Mouse (Mus musculus): ENCODE results near the gene Eri3. TPM values are rescaled to one million over a fixed set of nuclear protein-coding genes. Genes with fewer than 3 reads are reported as not detected.

The Eri3 gene
- polyA plus RNA-seq, 1 experiment from 2014 or later: 146 TPM

DNA sequence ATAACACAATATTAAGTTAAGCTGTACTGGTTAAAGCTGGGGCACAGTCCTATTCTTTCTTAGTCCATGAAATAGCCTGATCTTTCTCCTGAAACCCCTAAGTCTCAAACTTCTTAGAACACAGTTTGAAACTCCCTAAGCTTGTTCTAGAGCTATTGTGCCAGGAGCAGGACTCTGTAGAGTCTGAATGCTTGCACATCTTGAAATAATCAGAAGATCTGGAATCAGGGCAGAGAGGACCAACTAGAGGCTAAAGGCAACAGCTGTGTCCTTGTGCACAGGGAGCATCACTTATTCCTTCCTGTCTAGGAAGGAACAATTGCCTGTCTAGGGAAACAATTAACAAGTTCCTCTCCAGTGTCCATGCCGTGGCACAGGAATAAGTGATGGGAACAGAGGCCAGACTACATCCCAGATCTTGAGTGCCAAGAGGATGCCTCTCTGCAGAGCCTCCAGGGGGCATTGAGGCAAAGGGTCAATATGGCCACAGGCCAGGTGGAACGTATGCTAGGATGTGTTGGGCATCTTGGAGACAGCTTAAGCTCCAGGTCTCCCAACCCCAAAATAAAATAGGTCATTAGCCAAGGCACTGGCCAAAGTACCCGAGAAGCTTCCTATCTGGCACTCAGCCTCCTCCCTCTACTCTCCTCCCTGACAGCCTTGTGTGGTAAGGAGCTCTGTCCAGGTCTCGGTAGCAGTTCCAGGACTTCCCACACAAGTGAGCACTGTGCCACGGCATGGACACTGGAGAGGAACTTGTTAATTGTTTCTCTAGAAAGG, 56.9 kb downstream of the Eri3 start:
- Histone ChIP-seq H3K27me3 (ENCODE audit: control insufficient read depth, insufficient read depth, low read length) (no peaks in the 10 kb centered on the region), H3K4me3 (ENCODE audit: low read depth, low read length) (no peak overlapping the region), H3K36me3 (ENCODE audit: control insufficient read depth, insufficient read depth, low read length) (no peaks in the 10 kb centered on the region), H3K9me3 (ENCODE audit: control insufficient read depth, low read length) (no peaks in the 10 kb centered on the region), H3K4me1 (replicated peaks; ENCODE audit: control insufficient read depth, insufficient read depth, low read length) (no peaks in the 10 kb centered on the region), H3K9ac (ENCODE audit: low read length) (no peak overlapping the region), H3K27ac (ENCODE audit: low read depth, low read length) (no peak overlapping the region), H3K4me2 (ENCODE audit: low read depth, low read length, severe bottlenecking) (no peak overlapping the region)
- ATAC-seq (replicated peaks; ENCODE audit: low FRiP score) (no peak), DNase-seq (ENCODE audit: low spot score) (no peak)
- WGBS: 88% methylated on average over 5 of the region's 5 CpGs

DNA sequence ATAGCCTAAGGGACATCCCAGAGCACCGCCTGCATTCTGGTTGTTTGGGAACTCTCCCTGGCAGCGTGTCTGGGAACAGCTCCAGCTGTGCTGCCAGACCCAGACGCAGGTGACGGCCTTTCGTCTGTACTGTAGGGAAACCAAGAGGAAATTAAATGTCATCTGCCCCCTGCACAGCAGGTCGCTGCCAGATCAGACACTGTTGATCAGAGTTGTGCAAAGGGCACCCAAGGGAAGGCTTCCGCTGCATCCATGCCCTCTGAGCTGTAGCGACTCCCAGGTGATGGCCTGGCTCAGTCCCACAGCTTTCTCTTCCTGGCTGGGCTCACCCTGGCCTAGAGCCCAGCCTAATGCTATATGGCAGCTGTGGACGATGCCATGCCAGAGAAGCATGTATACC, 58.1 kb downstream of the Eri3 start:
- H3K4me2 ChIP-seq (ENCODE audit: low read depth, low read length, severe bottlenecking): no peak overlapping the region
- H3K4me1 ChIP-seq (replicated peaks; ENCODE audit: control insufficient read depth, insufficient read depth, low read length): no peaks in the 10 kb centered on the region
- 87% methylated on average over 9 of the region's 9 CpGs for WGBS
- no peak for DNase-seq (ENCODE audit: low spot score)
- H3K27ac ChIP-seq (ENCODE audit: low read depth, low read length): no peak overlapping the region
- ATAC-seq (replicated peaks; ENCODE audit: low FRiP score): no peak
- H3K9me3 ChIP-seq (ENCODE audit: control insufficient read depth, low read length): no peaks in the 10 kb centered on the region
- H3K36me3 ChIP-seq (ENCODE audit: control insufficient read depth, insufficient read depth, low read length): no peaks in the 10 kb centered on the region
- no peak overlapping the region for H3K4me3 ChIP-seq (ENCODE audit: low read depth, low read length)
- H3K27me3 ChIP-seq (ENCODE audit: control insufficient read depth, insufficient read depth, low read length): no peaks in the 10 kb centered on the region
- no peak overlapping the region for H3K9ac ChIP-seq (ENCODE audit: low read length)

DNA sequence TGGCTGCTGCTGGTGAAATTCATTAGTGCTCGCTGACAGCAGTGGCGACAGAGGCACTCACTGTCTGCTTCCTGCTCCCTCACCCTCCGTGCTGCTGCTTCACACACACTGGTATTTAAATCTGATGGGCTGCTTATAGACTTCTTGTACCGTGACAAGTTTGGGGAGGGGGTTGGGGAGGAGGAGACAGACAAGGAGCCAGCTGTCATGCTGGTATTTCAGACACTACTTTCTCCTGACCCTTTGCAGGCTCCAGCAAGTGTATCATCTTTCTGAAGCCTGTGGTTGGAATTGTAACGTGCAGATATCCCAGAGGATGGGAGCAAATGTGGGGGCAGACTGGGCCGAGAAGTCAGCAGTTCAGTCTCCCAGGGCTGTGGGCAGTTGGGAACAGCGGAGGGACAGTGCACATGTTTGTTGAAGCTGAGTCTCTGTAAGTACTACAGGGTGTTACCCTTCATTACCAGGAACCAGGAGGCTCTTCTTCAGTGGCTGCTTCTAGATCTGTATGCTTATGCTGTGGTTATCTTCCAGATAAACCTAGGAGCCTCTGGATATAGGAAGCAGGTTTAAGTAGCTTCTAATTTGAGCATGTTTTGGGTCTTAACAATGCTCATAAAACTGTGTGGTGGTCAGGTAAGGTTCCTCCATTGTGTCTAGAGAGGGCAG, 59.3 kb downstream of the Eri3 start:
- WGBS: 79% methylated on average over 7 of the region's 7 CpGs
- H3K27ac ChIP-seq (ENCODE audit: low read depth, low read length): no peak overlapping the region

DNA sequence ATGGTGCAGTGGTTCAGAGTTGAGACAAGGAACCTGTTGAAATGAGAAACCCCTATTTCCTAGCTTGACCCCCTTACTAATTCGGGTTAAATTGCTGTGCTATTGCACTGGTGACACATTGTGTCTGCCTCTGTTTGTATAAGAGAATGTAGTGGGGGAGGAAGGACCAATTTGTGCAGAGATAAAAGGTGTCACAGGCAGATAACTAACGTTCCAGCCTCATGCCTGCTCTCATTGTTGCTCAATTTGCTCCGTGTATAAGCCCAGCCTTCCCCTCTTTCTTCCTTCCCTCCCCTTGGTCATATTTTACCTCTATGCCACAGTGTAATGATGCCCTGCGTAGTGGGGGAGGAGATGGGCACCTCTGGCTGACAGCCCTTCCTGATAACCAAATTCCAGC, 61.2 kb downstream of the Eri3 start:
- no peaks in the 10 kb centered on the region; the same call in 1 of the 2 replicates for H3K36me3 ChIP-seq (ENCODE audit: control insufficient read depth, insufficient read depth, low read length)
- no peaks in the 10 kb centered on the region for H3K27me3 ChIP-seq (ENCODE audit: control insufficient read depth, insufficient read depth, low read length)
- no peak overlapping the region for H3K27ac ChIP-seq (ENCODE audit: low read depth, low read length)
- H3K4me1 ChIP-seq (replicated peaks; ENCODE audit: control insufficient read depth, insufficient read depth, low read length): no peaks in the 10 kb centered on the region
- DNase-seq (ENCODE audit: low spot score) (no peak), ATAC-seq (replicated peaks; ENCODE audit: low FRiP score) (no peak)
- no peaks in the 10 kb centered on the region for H3K9me3 ChIP-seq (ENCODE audit: control insufficient read depth, low read length)
- no peak overlapping the region for H3K9ac ChIP-seq (ENCODE audit: low read length)
- no peak overlapping the region for H3K4me2 ChIP-seq (ENCODE audit: low read depth, low read length, severe bottlenecking)
- WGBS: 85% methylated on average over 4 of the region's 4 CpGs
- H3K4me3 ChIP-seq (ENCODE audit: low read depth, low read length): no peak overlapping the region

More for the DNA sequence above, 59.3 kb downstream of the Eri3 start:
- Histone ChIP-seq H3K4me3 (ENCODE audit: low read depth, low read length) (no peak overlapping the region), H3K4me2 (ENCODE audit: low read depth, low read length, severe bottlenecking) (no peak overlapping the region), H3K36me3 (ENCODE audit: control insufficient read depth, insufficient read depth, low read length) (no peaks in the 10 kb centered on the region), H3K9me3 (ENCODE audit: control insufficient read depth, low read length) (no peaks in the 10 kb centered on the region), H3K27me3 (ENCODE audit: control insufficient read depth, insufficient read depth, low read length) (no peaks in the 10 kb centered on the region), H3K4me1 (replicated peaks; ENCODE audit: control insufficient read depth, insufficient read depth, low read length) (no peaks in the 10 kb centered on the region), H3K9ac (ENCODE audit: low read length) (no peak overlapping the region)
- ATAC-seq (replicated peaks; ENCODE audit: low FRiP score) (no peak), DNase-seq (ENCODE audit: low spot score) (no peak)

DNA sequence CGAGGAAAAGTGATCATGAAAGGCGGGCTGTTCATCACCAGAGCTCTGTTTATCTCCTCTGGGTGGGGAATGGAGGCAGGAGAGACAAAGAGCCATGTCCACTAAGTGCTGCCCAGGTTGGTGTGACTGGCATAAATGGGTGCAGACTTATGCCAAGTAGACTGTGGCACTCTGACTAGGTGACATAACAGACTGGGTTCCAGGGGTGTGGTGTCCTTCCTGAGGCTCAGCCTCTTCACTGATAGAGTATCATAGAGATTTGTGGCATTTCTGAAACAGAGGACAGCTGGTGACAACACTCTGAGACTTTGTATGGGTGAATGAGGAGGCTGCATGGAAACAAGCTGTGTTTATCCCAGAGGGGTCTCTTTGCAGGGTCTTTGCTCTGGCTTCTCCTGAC, 61.6 kb downstream of the Eri3 start:
- WGBS: 82% methylated on average over 2 of the region's 2 CpGs
- ATAC-seq (replicated peaks; ENCODE audit: low FRiP score) (no peak), DNase-seq (ENCODE audit: low spot score) (no peak)
- Histone ChIP-seq H3K4me3 (ENCODE audit: low read depth, low read length) (no peak overlapping the region), H3K9me3 (ENCODE audit: control insufficient read depth, low read length) (no peaks in the 10 kb centered on the region), H3K36me3 (ENCODE audit: control insufficient read depth, insufficient read depth, low read length) (no peaks in the 10 kb centered on the region; the same call in 1 of the 2 replicates), H3K4me2 (ENCODE audit: low read depth, low read length, severe bottlenecking) (no peak overlapping the region), H3K27me3 (ENCODE audit: control insufficient read depth, insufficient read depth, low read length) (no peaks in the 10 kb centered on the region), H3K27ac (ENCODE audit: low read depth, low read length) (no peak overlapping the region), H3K4me1 (replicated peaks; ENCODE audit: control insufficient read depth, insufficient read depth, low read length) (no peaks in the 10 kb centered on the region), H3K9ac (ENCODE audit: low read length) (no peak overlapping the region)

DNA sequence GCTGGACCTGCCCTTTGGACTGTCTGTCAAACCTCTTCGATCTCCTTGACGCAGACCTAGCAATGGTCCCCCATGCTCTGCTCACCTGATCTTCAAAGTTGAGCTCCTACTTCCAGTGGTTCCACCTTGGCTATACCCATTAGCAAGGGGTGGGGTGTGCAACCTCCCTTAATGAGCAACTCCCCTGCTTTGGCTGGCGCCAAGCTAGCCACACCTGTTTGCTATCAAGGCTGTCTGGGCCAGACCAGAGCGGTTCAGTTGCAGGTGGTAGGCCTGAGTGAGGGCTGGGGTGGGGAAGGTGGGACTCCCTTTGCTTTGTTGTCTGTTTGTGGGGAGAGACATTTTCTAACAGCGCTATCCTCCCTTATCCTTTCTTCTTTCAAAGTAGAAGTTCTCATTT, 62.5 kb downstream of the Eri3 start:
- Histone ChIP-seq H3K36me3 (ENCODE audit: control insufficient read depth, insufficient read depth, low read length) (no peaks in the 10 kb centered on the region; the same call in 1 of the 2 replicates), H3K4me3 (ENCODE audit: low read depth, low read length) (no peak overlapping the region), H3K9ac (ENCODE audit: low read length) (no peak overlapping the region), H3K4me2 (ENCODE audit: low read depth, low read length, severe bottlenecking) (no peak overlapping the region), H3K4me1 (replicated peaks; ENCODE audit: control insufficient read depth, insufficient read depth, low read length) (no peaks in the 10 kb centered on the region), H3K9me3 (ENCODE audit: control insufficient read depth, low read length) (no peaks in the 10 kb centered on the region), H3K27me3 (ENCODE audit: control insufficient read depth, insufficient read depth, low read length) (no peaks in the 10 kb centered on the region), H3K27ac (ENCODE audit: low read depth, low read length) (no peak overlapping the region)
- 97% methylated on average over 5 of the region's 5 CpGs for WGBS
- DNase-seq (ENCODE audit: low spot score) (no peak), ATAC-seq (replicated peaks; ENCODE audit: low FRiP score) (no peak)

DNA sequence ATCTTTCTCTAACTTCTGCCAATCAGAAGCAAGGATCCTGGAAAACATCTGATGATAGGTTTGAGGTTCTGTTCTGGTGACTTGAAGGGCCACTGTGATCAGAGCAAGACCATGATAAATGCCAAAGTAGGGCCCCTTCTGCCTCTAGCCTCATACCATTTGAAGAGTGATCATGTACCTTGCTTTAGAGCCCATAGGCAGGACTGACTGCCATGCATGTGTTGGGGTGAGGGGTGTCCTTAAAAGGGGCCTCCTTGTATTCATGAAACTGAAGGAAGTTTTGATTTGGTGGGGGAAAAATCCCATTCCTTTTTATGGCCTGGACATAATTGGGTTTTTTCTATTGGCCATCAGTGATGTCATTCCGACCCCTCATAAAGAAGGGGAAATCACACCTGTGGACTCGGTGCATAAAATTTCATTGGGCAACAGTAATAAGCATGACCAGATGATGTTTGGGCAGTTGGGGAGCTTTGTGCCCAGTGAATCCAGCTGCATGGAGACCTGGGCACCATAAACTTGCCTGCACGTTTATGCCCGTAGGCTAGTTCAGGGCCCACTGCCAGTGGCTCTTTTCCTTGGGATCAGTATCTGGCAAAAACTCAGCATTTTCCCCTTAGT, 63.1 kb downstream of the Eri3 start:
- no peak for ATAC-seq (replicated peaks; ENCODE audit: low FRiP score)
- DNase-seq (ENCODE audit: low spot score): no peak
- Histone ChIP-seq H3K4me2 (ENCODE audit: low read depth, low read length, severe bottlenecking) (no peak overlapping the region), H3K9ac (ENCODE audit: low read length) (no peak overlapping the region), H3K27ac (ENCODE audit: low read depth, low read length) (no peak overlapping the region), H3K9me3 (ENCODE audit: control insufficient read depth, low read length) (no peaks in the 10 kb centered on the region), H3K4me3 (ENCODE audit: low read depth, low read length) (no peak overlapping the region), H3K27me3 (ENCODE audit: control insufficient read depth, insufficient read depth, low read length) (no peaks in the 10 kb centered on the region), H3K36me3 (ENCODE audit: control insufficient read depth, insufficient read depth, low read length) (no peaks in the 10 kb centered on the region; the same call in 1 of the 2 replicates), H3K4me1 (replicated peaks; ENCODE audit: control insufficient read depth, insufficient read depth, low read length) (no peaks in the 10 kb centered on the region)
- WGBS: 93% methylated on average over 4 of the region's 4 CpGs

DNA sequence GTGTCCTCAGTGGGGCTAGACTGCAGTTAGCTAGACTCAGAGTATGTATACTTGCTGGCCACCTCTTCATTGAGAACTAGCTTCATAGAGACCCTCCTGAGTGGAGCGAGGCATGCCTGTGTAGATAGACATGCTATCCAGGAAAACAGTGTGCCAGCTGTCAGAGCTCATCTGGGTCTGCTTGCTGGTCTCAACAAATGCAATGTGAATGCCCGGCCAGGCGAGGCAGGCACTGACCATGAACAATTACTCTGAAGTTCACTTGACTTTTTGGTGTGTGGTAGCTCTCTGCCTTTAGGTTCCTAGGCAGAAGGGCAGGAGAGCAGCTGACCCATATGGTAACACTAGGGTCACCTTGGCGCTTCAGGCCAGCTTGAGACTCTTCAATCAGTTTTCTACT, 66.4 kb downstream of the Eri3 start:
- Histone ChIP-seq H3K4me2 (ENCODE audit: low read depth, low read length, severe bottlenecking) (no peak overlapping the region), H3K4me3 (ENCODE audit: low read depth, low read length) (no peak overlapping the region), H3K9me3 (ENCODE audit: control insufficient read depth, low read length) (no peaks in the 10 kb centered on the region), H3K36me3 (ENCODE audit: control insufficient read depth, insufficient read depth, low read length) (no peaks in the 10 kb centered on the region; the same call in 1 of the 2 replicates), H3K27me3 (ENCODE audit: control insufficient read depth, insufficient read depth, low read length) (no peaks in the 10 kb centered on the region), H3K27ac (ENCODE audit: low read depth, low read length) (no peak overlapping the region), H3K9ac (ENCODE audit: low read length) (no peak overlapping the region), H3K4me1 (replicated peaks; ENCODE audit: control insufficient read depth, insufficient read depth, low read length) (no peaks in the 10 kb centered on the region)
- ATAC-seq (replicated peaks; ENCODE audit: low FRiP score): no peak
- DNase-seq (ENCODE audit: low spot score): no peak
- WGBS: 95% methylated on average over 4 of the region's 4 CpGs

Measured in forebrain, embryonic 11.5 days (tissue).